Mouse (Mus musculus): ENCODE measurements around the gene Kdm6b. TPM values are rescaled to one million over a fixed set of nuclear protein-coding genes. Genes with fewer than 3 reads are reported as not detected.
A peak's percentile ranks its signal among the peaks of the same experiment; 100 is the strongest.

Kdm6b gene
- polyA plus RNA-seq, 1 experiment, result 23.3 TPM

DNA sequence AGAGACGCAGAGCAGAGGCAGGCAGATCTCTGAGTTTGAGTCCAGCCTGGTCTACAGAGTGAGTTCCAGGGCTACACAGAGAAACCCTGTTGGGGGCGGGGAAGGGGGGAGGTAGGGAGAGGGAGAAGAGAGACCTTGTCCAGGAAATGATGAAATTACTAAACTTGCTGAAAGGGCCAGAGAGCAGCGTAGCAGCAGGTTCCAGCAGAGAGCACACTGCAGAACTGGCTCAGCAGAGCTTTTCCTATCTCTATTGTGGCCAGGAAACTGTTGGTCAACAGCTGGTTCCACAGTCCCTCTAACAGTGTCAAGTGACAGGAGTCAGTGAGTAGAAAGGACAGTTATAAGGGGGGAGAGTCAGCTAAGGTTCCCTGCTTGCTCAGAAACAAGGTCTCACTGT, 33.9 kb downstream of the Kdm6b start:
- TF ChIP-seq POLR2A (IDR thresholded peaks at IDR 0.05; ENCODE audit: insufficient read depth, low read length), result no peak
- no peak for TF ChIP-seq CTCF (IDR thresholded peaks at IDR 0.05; ENCODE audit: low read depth, low read length)
- no peak for TF ChIP-seq EP300 (IDR thresholded peaks at IDR 0.05; ENCODE audit: insufficient read depth, low read depth, low read length)
- Histone ChIP-seq H3K9me3 (replicated peaks; ENCODE audit: control insufficient read depth, insufficient read depth, low read length, poor library complexity, severe bottlenecking) (no peaks in the 10 kb centered on the region), H3K36me3 (ENCODE audit: control insufficient read depth, insufficient read depth, low read length, poor library complexity, severe bottlenecking) (no peaks in the 10 kb centered on the region), H3K4me3 (ENCODE audit: low read depth, low read length) (no peak overlapping the region), H3K4me1 (ENCODE audit: control insufficient read depth, insufficient read depth, low read length) (no peaks in the 10 kb centered on the region), H3K9ac (ENCODE audit: low read depth, poor library complexity, severe bottlenecking) (no peak overlapping the region), H3K27me3 (ENCODE audit: control insufficient read depth, insufficient read depth, low read length, poor library complexity, severe bottlenecking) (no peaks in the 10 kb centered on the region), H3K27ac (ENCODE audit: insufficient read depth, low read length) (no peak overlapping the region)

DNA sequence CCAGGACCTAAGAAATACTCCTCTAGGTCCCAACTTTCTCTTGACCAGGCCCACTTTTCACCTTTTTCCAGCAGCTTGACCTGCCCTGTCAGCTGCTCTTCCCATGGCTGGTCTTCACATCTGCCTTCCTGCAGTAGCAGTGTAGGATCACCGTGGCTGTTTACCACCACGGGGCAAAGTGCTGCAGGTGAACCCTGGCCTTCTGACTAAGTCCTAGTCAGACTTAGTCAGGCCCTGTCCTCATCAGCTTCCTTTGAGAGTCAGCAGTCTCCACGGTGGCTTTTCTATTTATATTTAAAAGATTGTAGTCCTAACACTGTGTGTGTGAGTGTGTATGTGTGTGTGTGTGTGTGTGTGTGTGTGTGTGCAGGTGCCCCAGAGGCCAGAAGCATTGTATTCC, 35.7 kb downstream of the Kdm6b start:
- TF ChIP-seq CTCF (IDR thresholded peaks at IDR 0.05; ENCODE audit: low read depth, low read length), result no peak
- no peak overlapping the region for H3K9ac ChIP-seq (ENCODE audit: low read depth, poor library complexity, severe bottlenecking)
- no peaks in the 10 kb centered on the region for H3K36me3 ChIP-seq (ENCODE audit: control insufficient read depth, insufficient read depth, low read length, poor library complexity, severe bottlenecking)
- H3K4me3 ChIP-seq (ENCODE audit: low read depth, low read length), result no peak overlapping the region
- H3K4me1 ChIP-seq (ENCODE audit: control insufficient read depth, insufficient read depth, low read length), result no peaks in the 10 kb centered on the region
- H3K27me3 ChIP-seq (ENCODE audit: control insufficient read depth, insufficient read depth, low read length, poor library complexity, severe bottlenecking), result no peaks in the 10 kb centered on the region; the same call in 1 of the 2 replicates
- H3K27ac ChIP-seq (ENCODE audit: insufficient read depth, low read length), result no peak overlapping the region
- H3K9me3 ChIP-seq (replicated peaks; ENCODE audit: control insufficient read depth, insufficient read depth, low read length, poor library complexity, severe bottlenecking), result no peaks in the 10 kb centered on the region

GRCm38 (mm10) chr11:69375646-69376045, 37.8 kb downstream of the Kdm6b start:
- Histone ChIP-seq H3K27me3 (ENCODE audit: control insufficient read depth, insufficient read depth, low read length, poor library complexity, severe bottlenecking) (no peaks in the 10 kb centered on the region; the same call in 1 of the 2 replicates), H3K9ac (ENCODE audit: low read depth, poor library complexity, severe bottlenecking) (no peak overlapping the region), H3K27ac (ENCODE audit: insufficient read depth, low read length) (no peak overlapping the region), H3K4me1 (ENCODE audit: control insufficient read depth, insufficient read depth, low read length) (no peaks in the 10 kb centered on the region), H3K36me3 (ENCODE audit: control insufficient read depth, insufficient read depth, low read length, poor library complexity, severe bottlenecking) (no peaks in the 10 kb centered on the region), H3K4me3 (ENCODE audit: low read depth, low read length) (no peak overlapping the region), H3K9me3 (replicated peaks; ENCODE audit: control insufficient read depth, insufficient read depth, low read length, poor library complexity, severe bottlenecking) (no peaks in the 10 kb centered on the region)
- TF ChIP-seq CTCF (IDR thresholded peaks at IDR 0.05; ENCODE audit: low read depth, low read length) (no peak), POLR2A (IDR thresholded peaks at IDR 0.05; ENCODE audit: insufficient read depth, low read length) (no peak), EP300 (IDR thresholded peaks at IDR 0.05; ENCODE audit: insufficient read depth, low read depth, low read length) (no peak)

DNA sequence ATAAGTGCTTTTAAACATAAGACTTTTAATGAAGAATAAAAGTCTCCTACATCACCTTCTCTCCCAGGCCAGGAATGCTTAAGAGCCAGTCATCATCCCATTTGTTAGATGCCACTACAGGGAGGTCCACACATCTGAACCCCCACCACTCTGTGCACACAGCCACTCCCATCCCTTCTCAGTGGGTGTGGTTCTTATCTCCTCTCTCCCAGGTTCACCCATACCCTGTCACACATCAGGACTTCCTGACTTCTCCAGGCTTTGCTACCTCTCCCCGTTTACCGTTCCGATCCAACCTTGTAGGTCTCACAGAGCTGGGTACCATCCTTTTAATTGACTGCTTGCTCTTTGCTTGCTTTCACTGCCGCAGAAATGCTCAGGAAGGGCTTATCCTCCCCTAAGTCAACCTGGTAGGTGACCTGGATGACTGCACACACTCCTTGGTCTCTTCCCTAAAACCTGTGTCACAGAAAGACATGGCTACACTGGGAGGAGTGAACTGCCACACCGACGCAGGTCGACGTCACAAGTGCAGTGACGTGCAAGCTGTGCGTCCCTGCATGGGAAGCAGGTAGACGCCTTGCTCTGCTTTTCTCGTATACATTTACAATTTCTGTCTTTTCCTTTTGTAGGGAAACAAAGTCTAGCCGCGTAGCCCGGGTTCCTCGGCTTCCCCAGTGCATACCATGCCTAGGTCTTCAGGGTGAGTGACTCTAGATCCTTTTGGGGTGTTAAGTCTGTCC, 40.1 kb downstream of the Kdm6b start:
- no peaks in the 10 kb centered on the region for H3K4me1 ChIP-seq (ENCODE audit: control insufficient read depth, insufficient read depth, low read length)
- H3K36me3 ChIP-seq (ENCODE audit: control insufficient read depth, insufficient read depth, low read length, poor library complexity, severe bottlenecking), result no peaks in the 10 kb centered on the region
- H3K4me3 ChIP-seq (ENCODE audit: low read depth, low read length), result peak overlapping the region; percentile 65
- no peak overlapping the region for H3K27ac ChIP-seq (ENCODE audit: insufficient read depth, low read length)
- H3K9ac ChIP-seq (ENCODE audit: low read depth, poor library complexity, severe bottlenecking), result no peak overlapping the region
- no peaks in the 10 kb centered on the region for H3K9me3 ChIP-seq (replicated peaks; ENCODE audit: control insufficient read depth, insufficient read depth, low read length, poor library complexity, severe bottlenecking)
- no peak for TF ChIP-seq EP300 (IDR thresholded peaks at IDR 0.05; ENCODE audit: insufficient read depth, low read depth, low read length)
- TF ChIP-seq POLR2A (IDR thresholded peaks at IDR 0.05; ENCODE audit: insufficient read depth, low read length), result no peak
- TF ChIP-seq CTCF (IDR thresholded peaks at IDR 0.05; ENCODE audit: low read depth, low read length), result no peak
- H3K27me3 ChIP-seq (ENCODE audit: control insufficient read depth, insufficient read depth, low read length, poor library complexity, severe bottlenecking), result peaks cover 8% of the 10 kb centered on the region

DNA sequence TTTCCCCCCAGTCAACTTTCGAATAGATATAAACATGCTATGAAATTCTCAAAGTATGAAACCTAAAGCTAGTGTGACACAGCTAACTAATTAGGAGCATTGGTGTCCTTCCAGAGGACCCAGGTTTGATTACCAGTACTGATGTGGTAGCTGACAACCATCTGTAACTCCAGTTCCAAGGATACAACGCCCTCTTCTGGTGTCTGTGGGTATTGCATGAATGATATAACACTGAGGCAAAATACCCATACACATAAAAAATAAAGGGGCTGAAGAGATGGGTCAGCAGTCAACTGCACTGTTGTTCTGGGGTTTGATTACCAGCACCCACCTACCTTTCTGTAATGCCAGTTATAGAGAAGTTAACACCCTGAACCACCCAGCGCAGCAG, 40.7 kb downstream of the Kdm6b start:
- Histone ChIP-seq H3K27me3 (ENCODE audit: control insufficient read depth, insufficient read depth, low read length, poor library complexity, severe bottlenecking) (peaks cover 11% of the 10 kb centered on the region), H3K9me3 (replicated peaks; ENCODE audit: control insufficient read depth, insufficient read depth, low read length, poor library complexity, severe bottlenecking) (no peaks in the 10 kb centered on the region), H3K27ac (ENCODE audit: insufficient read depth, low read length) (no peak overlapping the region), H3K4me1 (ENCODE audit: control insufficient read depth, insufficient read depth, low read length) (no peaks in the 10 kb centered on the region), H3K9ac (ENCODE audit: low read depth, poor library complexity, severe bottlenecking) (no peak overlapping the region), H3K4me3 (ENCODE audit: low read depth, low read length) (no peak overlapping the region), H3K36me3 (ENCODE audit: control insufficient read depth, insufficient read depth, low read length, poor library complexity, severe bottlenecking) (no peaks in the 10 kb centered on the region)
- TF ChIP-seq EP300 (IDR thresholded peaks at IDR 0.05; ENCODE audit: insufficient read depth, low read depth, low read length), result no peak
- no peak for TF ChIP-seq CTCF (IDR thresholded peaks at IDR 0.05; ENCODE audit: low read depth, low read length)
- TF ChIP-seq POLR2A (IDR thresholded peaks at IDR 0.05; ENCODE audit: insufficient read depth, low read length), result no peak

- H3K9ac ChIP-seq (ENCODE audit: low read depth, poor library complexity, severe bottlenecking), result no peak overlapping the region
- no peaks in the 10 kb centered on the region for H3K9me3 ChIP-seq (replicated peaks; ENCODE audit: control insufficient read depth, insufficient read depth, low read length, poor library complexity, severe bottlenecking)
- no peaks in the 10 kb centered on the region for H3K4me1 ChIP-seq (ENCODE audit: control insufficient read depth, insufficient read depth, low read length)
- peaks cover 14% of the 10 kb centered on the region for H3K27me3 ChIP-seq (ENCODE audit: control insufficient read depth, insufficient read depth, low read length, poor library complexity, severe bottlenecking)
- H3K36me3 ChIP-seq (ENCODE audit: control insufficient read depth, insufficient read depth, low read length, poor library complexity, severe bottlenecking), result no peaks in the 10 kb centered on the region
- TF ChIP-seq POLR2A (IDR thresholded peaks at IDR 0.05; ENCODE audit: insufficient read depth, low read length), result no peak
- TF ChIP-seq CTCF (IDR thresholded peaks at IDR 0.05; ENCODE audit: low read depth, low read length), result no peak
- H3K27ac ChIP-seq (ENCODE audit: insufficient read depth, low read length), result no peak overlapping the region
- no peak overlapping the region for H3K4me3 ChIP-seq (ENCODE audit: low read depth, low read length)
Observed at GRCm38 (mm10) chr11:69372056-69372779, 41.3 kb downstream of the Kdm6b start.

All from ES-Bruce4 (cell line).